Comparison of ENCODE assay signal across 8 mouse cellular contexts in the genomic region with DNA sequence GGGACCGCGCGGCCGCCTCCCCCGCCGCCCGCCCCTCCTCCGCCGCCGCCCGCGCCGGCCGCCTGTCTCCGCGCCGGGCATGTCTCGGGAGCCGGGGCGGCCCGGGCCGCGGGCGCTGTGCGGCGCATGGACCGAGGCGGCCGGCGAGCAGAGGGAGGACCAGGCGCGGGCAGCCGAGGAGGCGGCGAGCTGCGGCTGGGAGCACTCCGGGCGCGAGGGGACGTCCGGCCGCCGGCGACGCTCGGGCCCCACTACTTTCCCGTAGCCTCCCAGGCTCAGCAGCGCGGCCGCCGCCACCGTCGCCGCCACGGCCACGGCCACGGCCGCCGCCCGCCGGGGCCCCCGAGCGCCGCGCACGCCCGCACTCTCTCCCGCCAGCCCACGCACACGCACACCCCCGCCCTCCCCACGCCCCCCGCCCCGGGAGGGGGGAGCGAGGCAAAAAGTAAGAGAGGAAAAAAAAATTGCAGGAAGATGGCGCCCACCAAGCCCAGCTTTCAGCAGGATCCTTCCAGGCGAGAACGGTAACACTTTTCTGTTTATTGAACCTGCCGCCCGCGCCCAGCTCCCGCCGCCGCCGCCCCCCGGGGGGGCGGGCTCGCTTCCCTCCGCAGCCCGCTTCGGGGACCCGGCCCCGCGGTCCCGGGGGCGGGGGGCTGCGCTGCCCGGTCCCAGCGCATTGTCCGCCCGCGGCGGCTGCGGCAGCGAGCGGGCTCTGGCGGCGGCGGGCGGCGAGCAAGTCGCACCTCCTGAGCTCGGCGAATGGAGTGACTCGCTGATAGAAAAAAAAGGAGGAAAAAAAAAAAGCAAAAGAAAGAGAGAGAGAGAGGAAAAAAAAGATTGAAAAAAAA. TPM values are rescaled to one million over a fixed set of nuclear protein-coding genes. Genes with fewer than 3 reads are reported as not detected.
DNase-seq lines count a peak whose midpoint lies in the region; ATAC-seq and TF ChIP-seq lines count a peak whose summit lies in the region.

No protein-coding gene starts in this region.

- under 1% methylated on average over 76 of the region's 115 CpGs for WGBS in heart, embryonic 13.5 days
- WGBS in midbrain, embryonic 11.5 days: under 1% methylated on average over 63 of the region's 115 CpGs

- ATAC-seq in frontal cortex, adult (ENCODE audit: low TSS enrichment): peak; percentile 14; the same call in 1 of the 2 replicates
- ATAC-seq in heart, embryonic 13.5 days (ENCODE audit: extremely low read depth, insufficient number of reproducible peaks, low FRiP score, low TSS enrichment): peak; percentile 16; the same call in 1 of the 2 replicates
- peak; percentile 41 for ATAC-seq in midbrain, embryonic 11.5 days (ENCODE audit: low FRiP score)

- no peak for DNase-seq in frontal cortex, adult 2 months (ENCODE audit: extremely low spot score in 1 of 2, low spot score in 1 of 2)
- peak; percentile 21 for DNase-seq in ES-CJ7 (ENCODE audit: low read depth, low spot score)
- DNase-seq in layer of hippocampus, postnatal 14 days (ENCODE audit: low spot score in 2 of 2): peak; percentile 22 to 36
- DNase-seq in midbrain, embryonic 11.5 days (ENCODE audit: low spot score, missing footprints): peak; percentile 92
- DNase-seq in urinary bladder, postnatal 25 days (ENCODE audit: low spot score): no peak

- no peak for TF ChIP-seq POLR2A in cortical plate, adult 2 months (IDR thresholded peaks at IDR 0.05; ENCODE audit: extremely low read depth, insufficient read depth, low read length)

- no peak for TF ChIP-seq CTCF in cortical plate, adult 2 months (IDR thresholded peaks at IDR 0.05; ENCODE audit: extremely low read depth, insufficient read depth, low read length)

- no peaks in the 10 kb centered on the region for H3K4me1 ChIP-seq in cortical plate, adult 2 months (ENCODE audit: control insufficient read depth, insufficient read depth, low read length)
- peaks cover 27% of the 10 kb centered on the region for H3K4me1 ChIP-seq in heart, embryonic 13.5 days
- peaks cover 20% of the 10 kb centered on the region for H3K4me1 ChIP-seq in midbrain, embryonic 11.5 days (ENCODE audit: control insufficient read depth, insufficient read depth, low read length)

- H3K27me3 ChIP-seq in heart, embryonic 13.5 days (replicated peaks): peaks cover 57% of the 10 kb centered on the region
- H3K27me3 ChIP-seq in midbrain, embryonic 11.5 days (ENCODE audit: control insufficient read depth, insufficient read depth, low read length): no peaks in the 10 kb centered on the region

- no peaks in the 10 kb centered on the region for H3K36me3 ChIP-seq in heart, embryonic 13.5 days
- no peaks in the 10 kb centered on the region for H3K36me3 ChIP-seq in midbrain, embryonic 11.5 days (ENCODE audit: control insufficient read depth, insufficient read depth, low read length)

- H3K9ac ChIP-seq in heart, embryonic 13.5 days: peak overlapping the region; percentile 92
- H3K9ac ChIP-seq in midbrain, embryonic 11.5 days (ENCODE audit: low read length): peak overlapping the region; percentile 99

- H3K27ac ChIP-seq in cortical plate, adult 2 months (ENCODE audit: insufficient read depth, low read length): no peak overlapping the region
- peak overlapping the region; percentile 87 for H3K27ac ChIP-seq in heart, embryonic 13.5 days (replicated peaks)
- H3K27ac ChIP-seq in midbrain, embryonic 11.5 days (ENCODE audit: low read depth, low read length): peak overlapping the region; percentile 96

- peak overlapping the region; percentile 93 for H3K4me2 ChIP-seq in heart, embryonic 13.5 days
- H3K4me2 ChIP-seq in midbrain, embryonic 11.5 days: peak overlapping the region; percentile 71

- H3K9me3 ChIP-seq in heart, embryonic 13.5 days: no peaks in the 10 kb centered on the region
- H3K9me3 ChIP-seq in midbrain, embryonic 11.5 days (ENCODE audit: control insufficient read depth, low read length): no peaks in the 10 kb centered on the region

- peak overlapping the region; percentile 6 for H3K4me3 ChIP-seq in cortical plate, adult 2 months (ENCODE audit: insufficient read depth, low read length)
- peak overlapping the region; percentile 82 for H3K4me3 ChIP-seq in heart, embryonic 13.5 days
- H3K4me3 ChIP-seq in midbrain, embryonic 11.5 days (ENCODE audit: low read depth, low read length): peak overlapping the region; percentile 92

RNA-seq across cellular contexts. Expression of gene Npas3, which starts 4.3 kb away (rescaled TPM):
- polyA plus RNA-seq in frontal cortex, adult 2 months (2012; rRNA removed): 10.2 and 10.8 TPM in 2 replicates
- polyA plus RNA-seq in cortical plate, adult 2 months (2012; rRNA removed): 7.9 and 8.6 TPM in 2 replicates
- polyA plus RNA-seq in heart, embryonic 13.5 days (2015; fragmentation: Nextera tagmentation; extraction: Ambion mirVana): 0.94 and 1.1 TPM in 2 replicates
- 10 to 100 TPM; 32.5 to 32.8 TPM for total RNA-seq in layer of hippocampus, postnatal 14 days (2021)
- 17.7 and 19.5 TPM in 2 replicates for polyA plus RNA-seq in midbrain, embryonic 11.5 days (2014; fragmentation: Nextera tagmentation; extraction: Ambion mirVana)

Comparison
In these comparisons a context has a peak if more than half of its experiments do, and no peak if none do; other contexts are left out.
1. DNase-seq: peak in ES-CJ7 (single experiment), layer of hippocampus, postnatal 14 days (2 of 2) and midbrain, embryonic 11.5 days (single experiment); none in frontal cortex, adult 2 months (0 of 2) and urinary bladder, postnatal 25 days (single experiment).
2. H3K4me3 ChIP-seq: peak in every context shown above with its lines; median percentile 92 in midbrain, embryonic 11.5 days; 82 in heart, embryonic 13.5 days; 6 in cortical plate, adult 2 months.
3. Peak in every context shown above with its lines, with median percentiles within 50 percentile points of each other: ATAC-seq.